Mouse (Mus musculus) kidney, embryonic 14.5 days (tissue): ENCODE data around the gene Lfng. TPM values are rescaled to one million over a fixed set of nuclear protein-coding genes. Genes with fewer than 3 reads are reported as not detected.
A peak's percentile ranks its signal among the peaks of the same experiment; 100 is the strongest.

ENCODE experiments used
- ATAC-seq: fragments of 200-750 bp; cut with Nextera tagmentation; 2 replicates; pipeline ENCODE4 v1.8.0; 2017; ENCODE audit warnings: moderate number of reproducible peaks, mild to moderate bottlenecking, moderate TSS enrichment, moderate library complexity; ENCODE audit not compliant: low FRiP score, low TSS enrichment
- H3K27ac ChIP-seq: fragments of 300-500 bp; sonication (generic); 2 replicates; pipeline ENCODE4 v1.5.1; 2014; ENCODE audit warnings: low read depth, mild to moderate bottlenecking, low read length, moderate library complexity, mixed read lengths
- H3K27me3 ChIP-seq: fragments of 300-500 bp; sonication (generic); 2 replicates; pipeline ENCODE4 v1.6.1; 2014; ENCODE audit warnings: mild to moderate bottlenecking, low read length; ENCODE audit not compliant: control insufficient read depth, insufficient read depth
- H3K36me3 ChIP-seq: fragments of 300-500 bp; sonication (generic); 2 replicates; pipeline ENCODE4 v1.6.1; 2014; ENCODE audit warnings: low read length, mixed read lengths; ENCODE audit not compliant: control insufficient read depth, insufficient read depth
- H3K4me1 ChIP-seq: fragments of 300-500 bp; sonication (generic); 2 replicates; pipeline ENCODE4 v1.6.1; 2014; ENCODE audit warnings: low read length, mixed read lengths; ENCODE audit not compliant: control insufficient read depth, insufficient read depth
- H3K4me2 ChIP-seq: fragments of 300-500 bp; sonication (generic); replicated peaks from 2 replicates; pipeline ENCODE4 v1.6.1; 2014; ENCODE audit warnings: low read depth, mild to moderate bottlenecking, low read length
- H3K4me3 ChIP-seq: fragments of 300-500 bp; sonication (generic); 2 replicates; pipeline ENCODE4 v1.5.1; 2014; ENCODE audit warnings: mild to moderate bottlenecking, low read length
- H3K9ac ChIP-seq: fragments of 300-500 bp; sonication (generic); 2 replicates; pipeline ENCODE4 v1.6.1; 2014; ENCODE audit warnings: low read depth, mild to moderate bottlenecking, low read length, moderate library complexity
- H3K9me3 ChIP-seq: fragments of 300-500 bp; sonication (generic); 2 replicates; pipeline ENCODE4 v1.6.1; 2016; ENCODE audit warnings: low read length; ENCODE audit not compliant: control insufficient read depth
- WGBS: fragments of 180-500 bp; shearing (Covaris S2); extraction: QIAGEN DNeasy Blood & Tissue Kit; methylation state at CpG from one replicate; pipeline ENCODE4 v1.1.7; 2014; 5-methylcytosine and 5-hydroxymethylcytosine counted together
- polyA plus RNA-seq: library from polyadenylated mRNA; unstranded; fragments of >200 nt; fragmentation: Nextera tagmentation; extraction: Ambion mirVana; gene quantifications from 2 replicates; pipeline ENCODE4 v1.2.1, GENCODE M21; 2014

The Lfng gene
- polyA plus RNA-seq, 1 experiment from 2014 or later: 39.0 TPM

- ATAC-seq: no peak
- no peaks in the 10 kb centered on the region for H3K27me3 ChIP-seq
- H3K27ac ChIP-seq: no peak overlapping the region
- H3K9me3 ChIP-seq: no peaks in the 10 kb centered on the region
- WGBS: 71% methylated on average over 15 of the region's 15 CpGs
- no peaks in the 10 kb centered on the region for H3K36me3 ChIP-seq
- no peak overlapping the region for H3K4me2 ChIP-seq
- no peak overlapping the region for H3K9ac ChIP-seq
- H3K4me3 ChIP-seq: no peak overlapping the region
- H3K4me1 ChIP-seq: peaks cover 7% of the 10 kb centered on the region
Observed at GRCm38 (mm10) chr5:140654096-140654845, 47.2 kb downstream of the Lfng start.

DNA sequence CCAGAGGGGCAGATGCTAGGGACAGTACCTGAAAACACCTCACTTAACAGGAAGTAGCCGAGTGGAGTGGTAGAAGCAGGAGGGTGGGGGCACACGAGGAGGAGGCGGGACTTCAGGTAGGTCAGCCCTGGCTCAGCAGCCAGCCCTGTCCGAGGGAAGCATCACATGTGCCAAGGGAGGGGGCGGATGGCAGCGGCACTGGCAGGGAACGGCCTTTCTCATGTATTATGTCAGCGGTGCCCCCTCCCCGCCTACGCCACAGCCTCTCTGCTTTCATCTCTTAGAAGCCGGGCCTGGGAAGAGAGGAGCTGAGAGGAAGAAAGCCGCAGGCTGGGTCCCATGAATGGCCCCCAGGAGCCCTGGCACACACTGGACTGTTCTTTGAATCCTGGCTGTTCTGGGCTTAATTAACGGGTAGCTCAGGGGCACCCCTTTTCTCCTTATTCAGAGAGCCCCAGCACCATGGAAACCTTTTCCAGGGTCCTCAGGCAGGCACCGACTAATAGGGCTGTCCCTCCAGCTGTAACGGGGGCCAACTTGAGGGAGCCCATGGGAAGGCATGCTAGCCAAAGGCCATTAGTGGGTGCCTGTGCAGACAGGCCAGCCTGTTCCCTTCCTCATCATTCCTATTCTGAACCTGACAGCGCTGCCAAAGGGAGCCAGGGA is 52.6 kb downstream of the Lfng start:
- whole genome bisulfite sequencing: 39% methylated on average over 15 of the region's 16 CpGs
- no peak overlapping the region for H3K9ac ChIP-seq
- H3K4me2 ChIP-seq: no peak overlapping the region
- ATAC-seq: no peak
- H3K27me3 ChIP-seq: no peaks in the 10 kb centered on the region
- no peak overlapping the region for H3K4me3 ChIP-seq
- peaks cover 7% of the 10 kb centered on the region; the same call in 1 of the 2 replicates for H3K4me1 ChIP-seq
- H3K27ac ChIP-seq: no peak overlapping the region
- H3K36me3 ChIP-seq: no peaks in the 10 kb centered on the region
- H3K9me3 ChIP-seq: no peaks in the 10 kb centered on the region

GRCm38 (mm10) chr5:140660398-140660797 is 53.3 kb downstream of the Lfng start:
- 86% methylated on average over 1 of the region's 1 CpGs for WGBS
- H3K9me3 ChIP-seq: no peaks in the 10 kb centered on the region
- H3K9ac ChIP-seq: no peak overlapping the region
- H3K27me3 ChIP-seq: no peaks in the 10 kb centered on the region
- H3K4me3 ChIP-seq: no peak overlapping the region
- H3K27ac ChIP-seq: no peak overlapping the region
- no peak overlapping the region for H3K4me2 ChIP-seq
- H3K36me3 ChIP-seq: no peaks in the 10 kb centered on the region
- peaks cover 7% of the 10 kb centered on the region; the same call in 1 of the 2 replicates for H3K4me1 ChIP-seq
- ATAC-seq: no peak

DNA sequence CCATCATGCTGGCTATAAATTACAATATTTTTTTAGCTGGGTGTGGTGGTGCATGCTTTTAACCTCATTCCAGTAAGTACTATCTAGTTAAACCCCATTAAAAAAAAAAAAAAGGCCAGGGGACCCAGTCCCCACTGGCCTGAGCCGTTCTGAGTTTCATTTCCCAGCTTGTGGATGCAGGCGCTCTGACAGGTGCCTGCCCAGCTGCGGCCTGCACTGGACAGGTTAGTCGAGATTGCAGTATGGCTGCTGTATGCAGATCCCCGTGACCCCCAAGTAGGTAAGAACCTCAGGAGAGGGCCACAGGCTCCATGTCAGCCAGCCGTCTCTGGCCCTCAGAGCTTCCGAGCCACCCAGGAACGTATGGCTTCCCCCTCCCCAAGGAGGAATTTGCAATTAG is 54.3 kb downstream of the Lfng start:
- WGBS: 70% methylated on average over 8 of the region's 8 CpGs
- no peak for ATAC-seq
- H3K36me3 ChIP-seq: no peaks in the 10 kb centered on the region
- no peak overlapping the region for H3K4me3 ChIP-seq
- no peak overlapping the region for H3K4me2 ChIP-seq
- no peaks in the 10 kb centered on the region for H3K27me3 ChIP-seq
- peaks cover 7% of the 10 kb centered on the region; the same call in 1 of the 2 replicates for H3K4me1 ChIP-seq
- H3K9ac ChIP-seq: no peak overlapping the region
- H3K27ac ChIP-seq: no peak overlapping the region
- no peaks in the 10 kb centered on the region for H3K9me3 ChIP-seq

DNA sequence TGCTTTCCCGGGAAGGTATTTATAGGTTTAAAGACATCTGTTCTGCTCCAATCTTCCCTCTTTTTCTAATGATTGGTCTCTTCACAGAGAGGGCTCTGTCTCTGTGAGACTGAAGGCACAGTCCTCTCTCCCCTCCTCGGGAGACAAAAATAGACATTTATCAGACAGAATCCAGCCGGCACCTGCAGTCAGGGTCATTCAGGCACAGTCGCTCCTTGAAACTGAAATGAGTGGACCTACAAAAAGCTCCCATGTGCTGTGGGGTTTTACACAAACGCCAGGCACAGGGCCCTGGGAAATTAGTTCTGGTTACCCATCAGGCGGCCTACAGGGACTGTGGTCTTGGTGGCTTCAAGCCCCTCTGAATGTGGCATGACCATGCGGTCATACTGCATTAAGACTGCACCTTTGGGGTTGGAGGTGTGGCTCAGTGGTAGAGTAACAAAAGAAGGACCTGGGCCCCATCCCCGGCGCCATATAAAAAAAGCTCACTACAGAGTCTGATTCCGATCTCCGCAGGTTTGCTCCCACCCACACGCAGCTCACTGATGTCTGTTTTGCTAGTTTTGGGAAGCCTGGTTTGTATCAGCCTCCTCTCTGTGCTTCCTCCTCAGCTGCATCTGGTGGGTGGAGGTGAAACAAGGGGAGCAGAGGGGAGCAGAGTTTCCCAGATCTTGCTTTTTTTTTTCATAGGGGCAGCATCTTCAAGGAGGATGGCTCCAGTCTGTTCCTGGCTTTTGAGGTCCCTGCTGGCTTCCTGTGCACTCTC is 54.9 kb downstream of the Lfng start:
- Histone ChIP-seq H3K9ac (no peak overlapping the region), H3K9me3 (no peaks in the 10 kb centered on the region), H3K4me3 (no peak overlapping the region), H3K36me3 (no peaks in the 10 kb centered on the region; the same call in 1 of the 2 replicates), H3K27ac (no peak overlapping the region), H3K27me3 (no peaks in the 10 kb centered on the region), H3K4me1 (peaks cover 7% of the 10 kb centered on the region; the same call in 1 of the 2 replicates), H3K4me2 (no peak overlapping the region)
- no peak for ATAC-seq
- 69% methylated on average over 12 of the region's 12 CpGs for WGBS

GRCm38 (mm10) chr5:140662741-140663592 is 55.8 kb downstream of the Lfng start:
- H3K4me2 ChIP-seq: no peak overlapping the region
- H3K27ac ChIP-seq: no peak overlapping the region
- no peak overlapping the region for H3K9ac ChIP-seq
- no peaks in the 10 kb centered on the region for H3K27me3 ChIP-seq
- ATAC-seq: no peak; the same call in 1 of the 2 replicates
- no peak overlapping the region for H3K4me3 ChIP-seq
- H3K9me3 ChIP-seq: no peaks in the 10 kb centered on the region
- H3K4me1 ChIP-seq: peaks cover 7% of the 10 kb centered on the region; the same call in 1 of the 2 replicates
- no peaks in the 10 kb centered on the region; the same call in 1 of the 2 replicates for H3K36me3 ChIP-seq
- 60% methylated on average over 17 of the region's 17 CpGs for WGBS

DNA sequence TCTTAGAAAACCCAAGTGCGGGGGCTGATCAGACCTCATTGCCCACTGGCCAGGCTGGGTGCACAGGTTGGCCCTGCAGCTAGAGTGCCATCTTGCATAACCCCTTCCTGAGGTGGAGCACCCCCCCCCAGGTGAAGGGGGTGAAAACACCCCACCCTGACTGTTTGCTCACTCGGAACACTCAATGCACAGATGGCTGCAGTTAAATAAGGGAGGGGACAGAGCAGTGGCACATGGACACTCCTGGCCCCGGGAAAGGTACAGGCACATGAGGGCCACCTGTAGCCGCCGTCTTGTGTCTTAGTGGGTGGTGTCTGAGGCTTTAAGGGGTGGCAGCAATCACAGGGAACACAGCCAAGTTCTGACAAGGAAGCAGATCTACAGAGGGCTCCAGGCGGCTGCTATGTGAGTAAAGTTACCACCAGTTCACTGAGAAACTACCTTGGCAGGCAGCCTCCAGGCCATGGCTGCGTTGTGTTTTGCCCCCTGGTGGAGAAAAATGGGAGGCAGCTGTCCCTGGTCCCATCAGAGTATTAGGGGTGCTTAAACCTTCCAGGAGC is 56.6 kb downstream of the Lfng start:
- no peak overlapping the region for H3K27ac ChIP-seq
- 50% methylated on average over 7 of the region's 7 CpGs for WGBS
- peaks cover 2% of the 10 kb centered on the region; the same call in 1 of the 2 replicates for H3K9me3 ChIP-seq
- H3K9ac ChIP-seq: no peak overlapping the region
- peaks cover 2% of the 10 kb centered on the region for H3K36me3 ChIP-seq
- H3K4me2 ChIP-seq: no peak overlapping the region
- H3K4me1 ChIP-seq: peaks cover 7% of the 10 kb centered on the region; the same call in 1 of the 2 replicates
- peak; percentile 56 for ATAC-seq
- H3K4me3 ChIP-seq: no peak overlapping the region
- no peaks in the 10 kb centered on the region for H3K27me3 ChIP-seq
